Mouse (Mus musculus): ENCODE results near the gene Gm4881. TPM values are rescaled to one million over a fixed set of nuclear protein-coding genes. Genes with fewer than 3 reads are reported as not detected.
A peak's percentile ranks its signal among the peaks of the same experiment; 100 is the strongest.

Gene Gm4881
- not detected in 2 replicates for polyA plus RNA-seq (2015; fragmentation: Nextera tagmentation; extraction: Ambion mirVana)

DNA sequence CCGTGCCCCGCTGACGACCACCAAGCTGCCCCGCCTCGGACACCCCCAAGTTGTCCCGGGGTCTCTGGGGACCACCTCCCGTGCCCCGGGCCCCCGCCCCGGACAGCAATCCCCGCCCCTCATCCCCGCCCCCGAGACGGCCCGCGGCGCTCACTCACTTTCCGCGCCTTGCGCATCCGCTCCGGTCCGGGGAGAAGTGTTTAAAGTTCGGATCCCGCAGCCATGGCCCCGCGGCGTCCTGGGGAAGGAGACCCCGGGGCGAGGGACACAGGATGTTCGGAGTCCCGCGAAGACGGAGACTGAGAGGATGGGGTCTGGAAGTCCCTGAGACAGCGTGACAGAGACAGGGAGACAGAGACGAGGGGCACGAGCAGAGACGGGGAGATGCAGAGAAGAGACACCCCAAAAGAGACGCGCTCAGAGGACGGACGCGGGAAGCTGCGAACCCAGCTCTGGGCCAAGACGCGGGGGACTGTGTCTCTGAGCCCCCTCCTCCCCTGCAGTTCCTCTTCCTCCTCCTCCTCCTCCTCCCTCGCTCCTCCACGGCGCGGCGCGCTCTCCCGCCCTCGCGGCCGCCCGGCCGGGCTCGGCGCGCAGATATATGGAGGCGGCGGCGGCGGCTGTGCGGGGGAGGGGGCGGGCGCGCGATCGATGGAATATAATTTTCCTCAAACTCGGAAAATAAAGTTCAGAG lies at the start of gene Gm4881:
TSS of gene Gm4881 (minus strand) at position 238 of the 694 bp plus-strand sequence.
- Histone ChIP-seq H3K9me3 (ENCODE audit: low read length) (no peaks in the 10 kb centered on the region), H3K9ac (replicated peaks; ENCODE audit: low read depth) (0 out of 2 replicates have a peak within 1 kb of the TSS, but pooled peaks have one; percentile 19), H3K27me3 (replicated peaks; ENCODE audit: insufficient read depth, low read length) (peaks cover 54% of the 10 kb centered on the region), H3K36me3 (ENCODE audit: insufficient read depth, low read length) (no peaks in the 10 kb centered on the region), H3K4me3 (ENCODE audit: low read depth, low read length) (peak within 1 kb of the TSS; percentile 24), H3K4me1 (ENCODE audit: insufficient read depth, low read depth, low read length) (no peaks in the 10 kb centered on the region), H3K27ac (ENCODE audit: low read length) (no peak within 1 kb of the TSS), H3K4me2 (replicated peaks; ENCODE audit: low read depth, low read length) (peak within 1 kb of the TSS; percentile 46)
- TF ChIP-seq EP300 (IDR thresholded peaks at IDR 0.05), result no peak
- no peak for TF ChIP-seq CTCF (IDR thresholded peaks at IDR 0.05)
- DNase-seq (ENCODE audit: low spot score) (no peak), ATAC-seq (no peak; the same call in 1 of the 2 replicates)
- WGBS, result 1% methylated on average over 62 of the region's 72 CpGs

DNA sequence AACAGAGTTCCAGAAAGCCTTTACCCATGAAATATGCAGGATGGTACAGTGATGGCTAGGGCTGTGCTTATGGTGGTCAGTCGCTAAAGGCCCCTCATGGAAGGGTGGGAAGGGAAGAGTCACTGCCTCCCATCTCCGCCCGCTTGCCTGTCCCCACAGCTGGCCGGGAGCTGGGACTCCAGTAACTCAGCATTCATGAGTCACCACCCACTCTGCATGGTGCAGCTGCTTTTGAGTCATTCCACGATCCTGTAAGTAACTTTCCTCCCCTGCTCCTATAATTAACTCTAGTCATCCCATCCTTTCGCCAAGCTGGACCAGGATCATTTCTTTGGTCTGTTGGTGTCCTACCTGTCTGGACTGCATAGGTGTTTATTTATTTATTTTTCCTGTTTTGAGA lies 48.8 kb upstream of the Gm4881 start:
- H3K9me3 ChIP-seq (ENCODE audit: low read length), result no peaks in the 10 kb centered on the region
- H3K4me1 ChIP-seq (ENCODE audit: insufficient read depth, low read depth, low read length), result no peaks in the 10 kb centered on the region
- TF ChIP-seq CTCF (IDR thresholded peaks at IDR 0.05) (no peak), EP300 (IDR thresholded peaks at IDR 0.05) (no peak)
- DNase-seq (ENCODE audit: low spot score), result no peak
- ATAC-seq, result no peak
- H3K9ac ChIP-seq (replicated peaks; ENCODE audit: low read depth), result no peak overlapping the region
- no peaks in the 10 kb centered on the region for H3K36me3 ChIP-seq (ENCODE audit: insufficient read depth, low read length)
- H3K4me3 ChIP-seq (ENCODE audit: low read depth, low read length), result no peak overlapping the region
- 60% methylated on average over 6 of the region's 6 CpGs for WGBS
- H3K4me2 ChIP-seq (replicated peaks; ENCODE audit: low read depth, low read length), result no peak overlapping the region
- H3K27ac ChIP-seq (ENCODE audit: low read length), result no peak overlapping the region
- no peaks in the 10 kb centered on the region for H3K27me3 ChIP-seq (replicated peaks; ENCODE audit: insufficient read depth, low read length)

GRCm38 (mm10) chr7:24990478-24990877 lies 46.2 kb upstream of the Gm4881 start:
- H3K36me3 ChIP-seq (ENCODE audit: insufficient read depth, low read length), result no peaks in the 10 kb centered on the region
- H3K4me2 ChIP-seq (replicated peaks; ENCODE audit: low read depth, low read length), result no peak overlapping the region
- no peaks in the 10 kb centered on the region for H3K9me3 ChIP-seq (ENCODE audit: low read length)
- no peak overlapping the region for H3K9ac ChIP-seq (replicated peaks; ENCODE audit: low read depth)
- TF ChIP-seq CTCF (IDR thresholded peaks at IDR 0.05), result no peak
- no peak for TF ChIP-seq EP300 (IDR thresholded peaks at IDR 0.05)
- H3K27me3 ChIP-seq (replicated peaks; ENCODE audit: insufficient read depth, low read length), result no peaks in the 10 kb centered on the region
- ATAC-seq (no peak), DNase-seq (ENCODE audit: low spot score) (no peak)
- no peaks in the 10 kb centered on the region for H3K4me1 ChIP-seq (ENCODE audit: insufficient read depth, low read depth, low read length)
- no peak overlapping the region for H3K4me3 ChIP-seq (ENCODE audit: low read depth, low read length)
- no peak overlapping the region for H3K27ac ChIP-seq (ENCODE audit: low read length)
- WGBS, result 82% methylated on average over 8 of the region's 8 CpGs

DNA sequence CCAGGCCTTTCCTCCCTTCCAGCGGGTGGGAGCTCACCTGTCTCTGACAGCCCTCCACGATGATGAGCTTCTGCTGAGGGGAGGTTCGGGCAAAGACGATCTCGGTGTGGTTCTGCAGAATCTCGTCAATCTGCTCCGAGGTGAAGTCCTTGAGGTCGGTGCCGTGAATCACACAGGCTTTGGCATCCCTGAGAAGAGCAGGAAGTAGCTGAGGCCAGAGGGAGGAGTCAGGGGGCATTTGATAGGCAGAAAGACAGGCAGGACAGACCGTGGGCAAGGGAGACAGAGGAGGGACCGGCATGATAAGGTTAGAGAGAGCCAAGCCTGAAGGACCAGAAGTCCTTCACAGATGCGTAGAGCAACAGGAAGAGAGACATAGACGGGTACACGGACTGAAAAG lies 43.6 kb upstream of the Gm4881 start:
- 68% methylated on average over 14 of the region's 14 CpGs for WGBS
- no peak for ATAC-seq
- no peak overlapping the region for H3K27ac ChIP-seq (ENCODE audit: low read length)

GRCm38 (mm10) chr7:24985799-24986198 lies 41.5 kb upstream of the Gm4881 start:
- no peaks in the 10 kb centered on the region for H3K4me1 ChIP-seq (ENCODE audit: insufficient read depth, low read depth, low read length)
- peak; percentile 30; the same call in 1 of the 2 replicates for TF ChIP-seq CTCF (IDR thresholded peaks at IDR 0.05)
- no peak for TF ChIP-seq EP300 (IDR thresholded peaks at IDR 0.05)
- no peak overlapping the region for H3K4me2 ChIP-seq (replicated peaks; ENCODE audit: low read depth, low read length)
- DNase-seq (ENCODE audit: low spot score), result no peak
- no peaks in the 10 kb centered on the region for H3K27me3 ChIP-seq (replicated peaks; ENCODE audit: insufficient read depth, low read length)
- ATAC-seq, result no peak
- whole genome bisulfite sequencing, result 63% methylated on average over 5 of the region's 5 CpGs
- H3K36me3 ChIP-seq (ENCODE audit: insufficient read depth, low read length), result no peaks in the 10 kb centered on the region
- no peak overlapping the region for H3K9ac ChIP-seq (replicated peaks; ENCODE audit: low read depth)
- no peaks in the 10 kb centered on the region for H3K9me3 ChIP-seq (ENCODE audit: low read length)
- no peak overlapping the region for H3K27ac ChIP-seq (ENCODE audit: low read length)
- H3K4me3 ChIP-seq (ENCODE audit: low read depth, low read length), result no peak overlapping the region

More for the DNA sequence above, 43.6 kb upstream of the Gm4881 start:
- Histone ChIP-seq H3K4me1 (ENCODE audit: insufficient read depth, low read depth, low read length) (no peaks in the 10 kb centered on the region), H3K9me3 (ENCODE audit: low read length) (no peaks in the 10 kb centered on the region), H3K4me2 (replicated peaks; ENCODE audit: low read depth, low read length) (no peak overlapping the region), H3K4me3 (ENCODE audit: low read depth, low read length) (no peak overlapping the region), H3K36me3 (ENCODE audit: insufficient read depth, low read length) (no peaks in the 10 kb centered on the region), H3K27me3 (replicated peaks; ENCODE audit: insufficient read depth, low read length) (no peaks in the 10 kb centered on the region), H3K9ac (replicated peaks; ENCODE audit: low read depth) (no peak overlapping the region)
- no peak for DNase-seq (ENCODE audit: low spot score)
- TF ChIP-seq EP300 (IDR thresholded peaks at IDR 0.05), result no peak
- no peak for TF ChIP-seq CTCF (IDR thresholded peaks at IDR 0.05)

DNA sequence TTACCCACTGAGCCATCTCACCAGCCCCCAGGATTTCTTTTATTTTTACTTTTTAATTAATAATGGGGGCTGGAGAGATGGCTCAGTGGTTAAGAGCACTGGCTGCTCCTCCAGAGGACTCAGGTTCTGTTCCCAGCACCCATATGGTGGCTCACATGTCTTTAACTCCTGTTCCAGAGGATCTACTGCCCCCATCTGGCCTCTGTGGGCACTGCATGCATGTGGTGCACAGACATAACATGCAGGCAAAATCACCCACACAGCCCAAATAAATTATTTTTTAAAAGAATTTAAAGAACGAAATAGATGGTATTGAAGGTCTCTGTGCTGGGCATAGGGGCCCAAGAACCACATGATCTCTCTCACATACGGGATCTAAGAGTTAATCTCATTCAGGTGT lies 40.0 kb upstream of the Gm4881 start:
- no peak overlapping the region for H3K27ac ChIP-seq (ENCODE audit: low read length)
- H3K4me3 ChIP-seq (ENCODE audit: low read depth, low read length), result no peak overlapping the region
- no peak for DNase-seq (ENCODE audit: low spot score)
- no peak overlapping the region for H3K9ac ChIP-seq (replicated peaks; ENCODE audit: low read depth)
- 85% methylated on average over 2 of the region's 2 CpGs for WGBS
- H3K4me2 ChIP-seq (replicated peaks; ENCODE audit: low read depth, low read length), result no peak overlapping the region
- no peaks in the 10 kb centered on the region for H3K9me3 ChIP-seq (ENCODE audit: low read length)
- no peaks in the 10 kb centered on the region for H3K27me3 ChIP-seq (replicated peaks; ENCODE audit: insufficient read depth, low read length)
- TF ChIP-seq CTCF (IDR thresholded peaks at IDR 0.05) (no peak), EP300 (IDR thresholded peaks at IDR 0.05) (no peak)
- no peaks in the 10 kb centered on the region for H3K36me3 ChIP-seq (ENCODE audit: insufficient read depth, low read length)
- no peak for ATAC-seq
- H3K4me1 ChIP-seq (ENCODE audit: insufficient read depth, low read depth, low read length), result no peaks in the 10 kb centered on the region
